Mouse (Mus musculus): ENCODE measurements at regions not wholly inside any gene's neighbourhood (a gene's known extent, or its start where the extent isn't known, plus 50 kb on each side); places are given as distances from the start of the nearest gene placed in this dataset.

DNA sequence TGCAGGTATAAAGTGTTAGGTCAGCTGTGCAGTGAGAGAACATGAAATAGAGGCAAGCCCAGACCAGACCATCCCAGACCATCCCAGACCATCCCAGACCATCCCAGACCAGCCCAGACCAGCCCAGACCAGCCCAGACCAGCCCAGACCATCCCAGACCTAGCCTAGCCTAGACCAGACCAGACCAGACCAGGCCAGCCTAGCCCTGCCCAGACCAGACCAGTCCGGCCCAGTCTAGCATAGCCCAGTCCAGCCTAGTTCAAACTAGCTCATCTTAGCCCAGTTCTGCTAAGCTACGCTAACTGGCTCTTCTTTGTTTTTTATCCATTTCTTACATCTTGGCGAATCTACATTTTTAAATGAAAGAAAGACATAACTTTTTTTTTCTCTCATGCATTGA is 1015.9 kb downstream of the Car8 start:
- no peak overlapping the region for H3K4me2 ChIP-seq (ENCODE audit: low read depth, low read length)
- H3K27me3 ChIP-seq (ENCODE audit: control insufficient read depth, insufficient read depth, low read length): no peaks in the 10 kb centered on the region
- H3K36me3 ChIP-seq (ENCODE audit: control insufficient read depth, insufficient read depth, low read length): no peaks in the 10 kb centered on the region
- no peak overlapping the region for H3K4me3 ChIP-seq (ENCODE audit: low read depth, low read length)
- no peaks in the 10 kb centered on the region for H3K4me1 ChIP-seq (ENCODE audit: control insufficient read depth, insufficient read depth, low read length)
- no peak overlapping the region for H3K27ac ChIP-seq (ENCODE audit: low read depth, low read length)
- H3K9ac ChIP-seq (replicated peaks; ENCODE audit: low read depth, low read length): no peak overlapping the region
- WGBS: 97% methylated on average over 3 of the region's 3 CpGs
- no peaks in the 10 kb centered on the region for H3K9me3 ChIP-seq (ENCODE audit: control insufficient read depth, low read length)
- ATAC-seq (ENCODE audit: low read depth): no peak

DNA sequence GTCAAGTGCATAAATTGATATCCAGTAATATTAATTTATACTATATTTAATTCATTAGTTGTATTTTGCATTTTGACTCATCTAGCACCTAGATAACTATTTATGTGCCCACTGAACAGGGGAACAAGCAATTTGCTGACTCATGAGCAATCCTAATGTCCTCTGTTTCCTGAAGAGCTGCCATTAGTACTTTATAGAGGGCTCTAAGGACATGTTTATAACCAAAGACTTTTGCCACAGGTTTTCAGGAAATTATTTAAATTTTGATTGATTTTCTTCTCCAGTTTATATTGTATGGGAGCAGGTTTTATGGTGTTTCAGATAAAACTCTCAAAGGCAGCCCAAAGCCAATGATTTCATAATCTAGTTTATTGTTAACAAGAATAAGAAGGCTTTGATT is 1018.4 kb downstream of the Car8 start:
- H3K9me3 ChIP-seq (ENCODE audit: control insufficient read depth, low read length): no peaks in the 10 kb centered on the region
- no peak overlapping the region for H3K9ac ChIP-seq (replicated peaks; ENCODE audit: low read depth, low read length)
- H3K27me3 ChIP-seq (ENCODE audit: control insufficient read depth, insufficient read depth, low read length): no peaks in the 10 kb centered on the region
- no peaks in the 10 kb centered on the region for H3K36me3 ChIP-seq (ENCODE audit: control insufficient read depth, insufficient read depth, low read length)
- no peaks in the 10 kb centered on the region for H3K4me1 ChIP-seq (ENCODE audit: control insufficient read depth, insufficient read depth, low read length)
- no peak overlapping the region for H3K27ac ChIP-seq (ENCODE audit: low read depth, low read length)
- ATAC-seq (ENCODE audit: low read depth): no peak
- H3K4me2 ChIP-seq (ENCODE audit: low read depth, low read length): no peak overlapping the region
- no peak overlapping the region for H3K4me3 ChIP-seq (ENCODE audit: low read depth, low read length)

GRCm38 (mm10) chr4:7215048-7216030 is 1023.5 kb downstream of the Car8 start:
- H3K4me1 ChIP-seq (ENCODE audit: control insufficient read depth, insufficient read depth, low read length): no peaks in the 10 kb centered on the region
- no peak overlapping the region for H3K4me3 ChIP-seq (ENCODE audit: low read depth, low read length)
- H3K27me3 ChIP-seq (ENCODE audit: control insufficient read depth, insufficient read depth, low read length): no peaks in the 10 kb centered on the region
- 61% methylated on average over 5 of the region's 5 CpGs for WGBS
- no peak overlapping the region for H3K4me2 ChIP-seq (ENCODE audit: low read depth, low read length)
- no peak overlapping the region for H3K9ac ChIP-seq (replicated peaks; ENCODE audit: low read depth, low read length)
- H3K9me3 ChIP-seq (ENCODE audit: control insufficient read depth, low read length): no peaks in the 10 kb centered on the region
- no peaks in the 10 kb centered on the region for H3K36me3 ChIP-seq (ENCODE audit: control insufficient read depth, insufficient read depth, low read length)
- ATAC-seq (ENCODE audit: low read depth): peak; percentile 65
- H3K27ac ChIP-seq (ENCODE audit: low read depth, low read length): no peak overlapping the region

GRCm38 (mm10) chr4:7206987-7207386 is 1031.9 kb downstream of the Car8 start:
- WGBS: 94% methylated on average over 1 of the region's 1 CpGs
- no peak overlapping the region for H3K9ac ChIP-seq (replicated peaks; ENCODE audit: low read depth, low read length)
- no peaks in the 10 kb centered on the region for H3K9me3 ChIP-seq (ENCODE audit: control insufficient read depth, low read length)
- no peaks in the 10 kb centered on the region for H3K36me3 ChIP-seq (ENCODE audit: control insufficient read depth, insufficient read depth, low read length)
- no peak overlapping the region for H3K27ac ChIP-seq (ENCODE audit: low read depth, low read length)
- no peak overlapping the region for H3K4me3 ChIP-seq (ENCODE audit: low read depth, low read length)
- ATAC-seq (ENCODE audit: low read depth): no peak
- no peaks in the 10 kb centered on the region for H3K27me3 ChIP-seq (ENCODE audit: control insufficient read depth, insufficient read depth, low read length)
- no peak overlapping the region for H3K4me2 ChIP-seq (ENCODE audit: low read depth, low read length)
- no peaks in the 10 kb centered on the region for H3K4me1 ChIP-seq (ENCODE audit: control insufficient read depth, insufficient read depth, low read length)

- WGBS: 3% methylated on average over 2 of the region's 2 CpGs
- H3K9ac ChIP-seq (replicated peaks; ENCODE audit: low read depth, low read length): no peak overlapping the region
- no peak for ATAC-seq (ENCODE audit: low read depth)
- H3K9me3 ChIP-seq (ENCODE audit: control insufficient read depth, low read length): no peaks in the 10 kb centered on the region
- H3K36me3 ChIP-seq (ENCODE audit: control insufficient read depth, insufficient read depth, low read length): no peaks in the 10 kb centered on the region
- H3K4me3 ChIP-seq (ENCODE audit: low read depth, low read length): no peak overlapping the region
- no peaks in the 10 kb centered on the region for H3K27me3 ChIP-seq (ENCODE audit: control insufficient read depth, insufficient read depth, low read length)
- H3K4me2 ChIP-seq (ENCODE audit: low read depth, low read length): no peak overlapping the region
- no peaks in the 10 kb centered on the region for H3K4me1 ChIP-seq (ENCODE audit: control insufficient read depth, insufficient read depth, low read length)
- no peak overlapping the region for H3K27ac ChIP-seq (ENCODE audit: low read depth, low read length)
Observed at GRCm38 (mm10) chr4:7201816-7202215, 1037.0 kb downstream of the Car8 start.

DNA sequence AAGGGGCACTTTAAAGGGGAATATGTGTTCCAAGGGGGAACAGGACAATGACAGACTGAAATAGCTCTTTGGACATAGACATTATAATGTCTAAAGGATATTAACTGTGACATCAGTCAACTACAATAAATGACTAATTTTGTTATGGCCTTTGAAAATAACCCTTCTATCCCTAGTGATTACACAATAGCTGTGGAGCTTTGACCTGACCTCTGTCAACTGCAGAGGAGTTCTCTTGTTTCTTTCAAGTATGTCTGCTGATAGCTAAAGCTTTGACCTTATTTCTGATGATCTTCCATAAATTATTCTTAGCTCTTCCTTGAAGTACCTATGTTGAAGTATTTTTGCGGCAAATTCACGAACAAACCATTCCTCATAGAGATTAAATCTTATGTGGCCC is 1038.9 kb downstream of the Car8 start:
- Histone ChIP-seq H3K27ac (ENCODE audit: low read depth, low read length) (no peak overlapping the region), H3K36me3 (ENCODE audit: control insufficient read depth, insufficient read depth, low read length) (no peaks in the 10 kb centered on the region), H3K4me2 (ENCODE audit: low read depth, low read length) (no peak overlapping the region), H3K27me3 (ENCODE audit: control insufficient read depth, insufficient read depth, low read length) (no peaks in the 10 kb centered on the region), H3K4me1 (ENCODE audit: control insufficient read depth, insufficient read depth, low read length) (no peaks in the 10 kb centered on the region), H3K4me3 (ENCODE audit: low read depth, low read length) (no peak overlapping the region), H3K9ac (replicated peaks; ENCODE audit: low read depth, low read length) (no peak overlapping the region), H3K9me3 (ENCODE audit: control insufficient read depth, low read length) (no peaks in the 10 kb centered on the region)
- 63% methylated on average over 2 of the region's 2 CpGs for WGBS
- ATAC-seq (ENCODE audit: low read depth): no peak

GRCm38 (mm10) chr4:7199052-7199451 is 1039.8 kb downstream of the Car8 start:
- no peak overlapping the region for H3K4me3 ChIP-seq (ENCODE audit: low read depth, low read length)
- no peaks in the 10 kb centered on the region for H3K4me1 ChIP-seq (ENCODE audit: control insufficient read depth, insufficient read depth, low read length)
- H3K36me3 ChIP-seq (ENCODE audit: control insufficient read depth, insufficient read depth, low read length): no peaks in the 10 kb centered on the region
- H3K9ac ChIP-seq (replicated peaks; ENCODE audit: low read depth, low read length): no peak overlapping the region
- no peak overlapping the region for H3K4me2 ChIP-seq (ENCODE audit: low read depth, low read length)
- no peaks in the 10 kb centered on the region for H3K27me3 ChIP-seq (ENCODE audit: control insufficient read depth, insufficient read depth, low read length)
- no peak for ATAC-seq (ENCODE audit: low read depth)
- no peak overlapping the region for H3K27ac ChIP-seq (ENCODE audit: low read depth, low read length)
- no peaks in the 10 kb centered on the region for H3K9me3 ChIP-seq (ENCODE audit: control insufficient read depth, low read length)
- WGBS: 80% methylated on average over 2 of the region's 2 CpGs

DNA sequence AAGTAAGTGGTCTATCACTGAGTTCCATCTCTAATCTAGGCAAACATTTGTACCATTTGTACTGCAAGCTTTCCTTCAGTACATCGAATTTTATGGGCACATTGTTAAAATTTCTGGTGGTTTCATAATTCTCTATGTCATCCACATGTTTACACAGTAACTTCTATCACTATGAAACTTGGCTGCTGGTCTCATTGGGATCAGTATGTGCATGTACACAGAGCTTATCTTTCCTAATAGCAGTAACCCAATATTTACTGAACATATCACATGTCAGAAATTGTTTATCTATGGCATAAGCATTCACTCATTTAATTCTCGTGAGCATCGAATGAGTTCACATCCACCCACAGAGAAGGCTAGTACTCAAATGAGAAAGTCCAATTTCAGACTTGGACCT is 1042.3 kb downstream of the Car8 start:
- Histone ChIP-seq H3K4me2 (ENCODE audit: low read depth, low read length) (no peak overlapping the region), H3K4me3 (ENCODE audit: low read depth, low read length) (no peak overlapping the region), H3K27ac (ENCODE audit: low read depth, low read length) (no peak overlapping the region), H3K9me3 (ENCODE audit: control insufficient read depth, low read length) (no peaks in the 10 kb centered on the region), H3K9ac (replicated peaks; ENCODE audit: low read depth, low read length) (no peak overlapping the region), H3K4me1 (ENCODE audit: control insufficient read depth, insufficient read depth, low read length) (no peaks in the 10 kb centered on the region), H3K36me3 (ENCODE audit: control insufficient read depth, insufficient read depth, low read length) (no peaks in the 10 kb centered on the region), H3K27me3 (ENCODE audit: control insufficient read depth, insufficient read depth, low read length) (no peaks in the 10 kb centered on the region)
- ATAC-seq (ENCODE audit: low read depth): no peak
- WGBS: 87% methylated on average over 3 of the region's 3 CpGs

DNA sequence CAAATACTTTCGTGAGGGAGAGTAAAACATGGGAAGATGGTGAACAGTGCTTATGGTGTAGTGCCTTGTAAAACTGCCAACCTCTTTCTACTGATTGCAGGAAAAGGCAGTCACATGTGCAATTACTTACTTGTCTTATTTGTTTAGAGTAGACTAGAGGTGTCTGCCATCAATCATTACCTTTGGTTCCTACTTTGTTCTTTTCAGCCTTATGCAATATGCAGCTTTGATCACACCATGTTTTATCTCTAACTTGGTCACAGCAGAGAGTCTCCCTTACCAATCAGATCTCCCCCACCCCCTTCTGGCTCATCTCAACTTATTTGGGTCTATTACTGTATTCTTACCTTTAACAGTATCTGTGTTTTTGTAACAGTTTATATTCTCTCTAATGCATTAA is 1043.2 kb downstream of the Car8 start:
- Histone ChIP-seq H3K9me3 (ENCODE audit: control insufficient read depth, low read length) (no peaks in the 10 kb centered on the region), H3K4me2 (ENCODE audit: low read depth, low read length) (no peak overlapping the region), H3K27me3 (ENCODE audit: control insufficient read depth, insufficient read depth, low read length) (no peaks in the 10 kb centered on the region), H3K4me1 (ENCODE audit: control insufficient read depth, insufficient read depth, low read length) (no peaks in the 10 kb centered on the region), H3K27ac (ENCODE audit: low read depth, low read length) (no peak overlapping the region), H3K9ac (replicated peaks; ENCODE audit: low read depth, low read length) (no peak overlapping the region), H3K36me3 (ENCODE audit: control insufficient read depth, insufficient read depth, low read length) (no peaks in the 10 kb centered on the region), H3K4me3 (ENCODE audit: low read depth, low read length) (no peak overlapping the region)
- 89% methylated on average over 1 of the region's 1 CpGs for WGBS
- no peak for ATAC-seq (ENCODE audit: low read depth)

All from neural tube, embryonic 14.5 days (tissue).